10 mouse cellular contexts compared by ENCODE assay signal in the genomic region with DNA sequence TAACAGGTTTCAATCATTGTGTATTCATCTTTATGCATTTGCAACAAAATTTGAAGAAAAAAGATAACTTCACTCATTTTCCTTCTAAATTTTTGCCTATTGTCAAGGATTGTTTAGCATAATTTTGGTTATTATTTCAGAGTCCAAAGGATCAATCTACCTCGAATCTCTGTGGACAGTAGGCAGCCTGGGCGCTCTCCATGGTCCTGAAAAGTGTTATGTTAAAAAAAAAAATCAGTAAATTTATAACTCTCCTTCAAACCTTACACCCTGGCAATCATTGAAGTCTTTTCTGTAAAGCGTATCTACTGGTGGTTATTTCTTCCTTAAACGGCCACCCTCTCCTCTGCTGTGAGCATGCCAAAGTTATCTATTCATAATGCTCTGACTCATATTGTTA. TPM values are rescaled to one million over a fixed set of nuclear protein-coding genes. Genes with fewer than 3 reads are reported as not detected.
DNase-seq lines count a peak whose midpoint lies in the region; ATAC-seq and TF ChIP-seq lines count a peak whose summit lies in the region.
"Had no signal": no experiment of that assay in that cellular context is flagged by ENCODE, and none has a peak within 500 bp of the region (broad histone marks: within the 10 kb centered on the region; RNA-seq: fewer than 3 reads in every experiment).

No protein-coding gene starts in this region.

- H3K36me3 ChIP-seq in embryonic facial prominence, embryonic 14.5 days (ENCODE audit: control insufficient read depth, insufficient read depth, low read length): no peaks in the 10 kb centered on the region
- H3K36me3 ChIP-seq in stomach, postnatal 0 days (ENCODE audit: control insufficient read depth, insufficient read depth, low read length): no peaks in the 10 kb centered on the region
- no peaks in the 10 kb centered on the region for H3K36me3 ChIP-seq in forebrain, embryonic 14.5 days (ENCODE audit: control insufficient read depth, insufficient read depth, low read length)
- H3K36me3 ChIP-seq: heart, embryonic 12.5 days had no signal

- no peak overlapping the region for H3K27ac ChIP-seq in embryonic facial prominence, embryonic 14.5 days (replicated peaks; ENCODE audit: low read depth, low read length)
- H3K27ac ChIP-seq in stomach, postnatal 0 days (replicated peaks): no peak overlapping the region
- no peak overlapping the region for H3K27ac ChIP-seq in layer of hippocampus, adult 2 months
- H3K27ac ChIP-seq in forebrain, embryonic 14.5 days (ENCODE audit: low read depth, low read length): no peak overlapping the region

- no peaks in the 10 kb centered on the region for H3K4me1 ChIP-seq in embryonic facial prominence, embryonic 14.5 days (ENCODE audit: control insufficient read depth, insufficient read depth, low read length)
- H3K4me1 ChIP-seq in stomach, postnatal 0 days (replicated peaks; ENCODE audit: control insufficient read depth, insufficient read depth): no peaks in the 10 kb centered on the region
- peaks cover 24% of the 10 kb centered on the region for H3K4me1 ChIP-seq in forebrain, embryonic 14.5 days (ENCODE audit: control insufficient read depth, insufficient read depth, low read length)
- H3K4me1 ChIP-seq: heart, embryonic 12.5 days had no signal

- H3K27me3 ChIP-seq in embryonic facial prominence, embryonic 14.5 days (replicated peaks; ENCODE audit: control insufficient read depth, insufficient read depth, low read length): no peaks in the 10 kb centered on the region
- no peaks in the 10 kb centered on the region for H3K27me3 ChIP-seq in stomach, postnatal 0 days (ENCODE audit: control insufficient read depth, insufficient read depth, low read length)
- H3K27me3 ChIP-seq in forebrain, embryonic 14.5 days (replicated peaks; ENCODE audit: control insufficient read depth, insufficient read depth, low read length): no peaks in the 10 kb centered on the region
- H3K27me3 ChIP-seq: heart, embryonic 12.5 days had no signal

- no peak for TF ChIP-seq CTCF in stomach, postnatal 0 days (IDR thresholded peaks at IDR 0.05; ENCODE audit: low read depth)
- no peak for TF ChIP-seq CTCF in layer of hippocampus, adult 2 months (conservative IDR thresholded peaks at IDR 0.05)

- no peak for ATAC-seq in embryonic facial prominence, embryonic 14.5 days (ENCODE audit: low read depth)
- no peak for ATAC-seq in stomach, postnatal 0 days (ENCODE audit: low FRiP score, low TSS enrichment)
- no peak for ATAC-seq in forebrain, embryonic 14.5 days

- no peak overlapping the region for H3K4me3 ChIP-seq in embryonic facial prominence, embryonic 14.5 days (ENCODE audit: low read depth, low read length)
- no peak overlapping the region for H3K4me3 ChIP-seq in stomach, postnatal 0 days (ENCODE audit: low read depth, low read length)
- no peak overlapping the region for H3K4me3 ChIP-seq in layer of hippocampus, adult 2 months
- H3K4me3 ChIP-seq in forebrain, embryonic 14.5 days (ENCODE audit: low read depth, low read length): no peak overlapping the region
- H3K4me3 ChIP-seq: heart, embryonic 12.5 days had no signal

- TF ChIP-seq EP300 in stomach, postnatal 0 days (optimal IDR thresholded peaks at IDR 0.05): no peak

- H3K4me2 ChIP-seq in embryonic facial prominence, embryonic 14.5 days (ENCODE audit: low read depth, low read length): no peak overlapping the region
- H3K4me2 ChIP-seq in stomach, postnatal 0 days (replicated peaks; ENCODE audit: low read depth): no peak overlapping the region
- H3K4me2 ChIP-seq in forebrain, embryonic 14.5 days (ENCODE audit: low read length): no peak overlapping the region
- H3K4me2 ChIP-seq: heart, embryonic 12.5 days had no signal

- WGBS in embryonic facial prominence, embryonic 14.5 days: 39% methylated on average over 4 of the region's 4 CpGs
- WGBS in stomach, postnatal 0 days: 38% methylated on average over 4 of the region's 4 CpGs
- WGBS in forebrain, embryonic 14.5 days: 70% methylated on average over 4 of the region's 4 CpGs

- no peak overlapping the region for H3K9ac ChIP-seq in embryonic facial prominence, embryonic 14.5 days (ENCODE audit: low read depth, low read length)
- no peak overlapping the region for H3K9ac ChIP-seq in stomach, postnatal 0 days (ENCODE audit: low read length)
- no peak overlapping the region for H3K9ac ChIP-seq in forebrain, embryonic 14.5 days (ENCODE audit: low read length)
- H3K9ac ChIP-seq: heart, embryonic 12.5 days had no signal

- peak; percentile 5 to 29 for DNase-seq in adrenal gland, adult 18-20 months (ENCODE audit: low spot score in 2 of 2)
- no peak for DNase-seq in adrenal gland, adult 8-10 months
- peak; percentile 74 for DNase-seq in testis, postnatal 10 days (ENCODE audit: low spot score)
- DNase-seq in testis, postnatal 14 days (ENCODE audit: low spot score): no peak
- DNase-seq in embryonic facial prominence, embryonic 14.5 days (ENCODE audit: low spot score): peak; percentile 63
- peak; percentile 29 for DNase-seq in stomach, postnatal 0 days (ENCODE audit: low spot score)
- DNase-seq in layer of hippocampus, adult 2 months (ENCODE audit: low spot score in 2 of 2): no peak
- DNase-seq in forebrain, embryonic 14.5 days (ENCODE audit: low spot score): no peak
- DNase-seq: B cell, adult 2 months had no signal

- no peaks in the 10 kb centered on the region for H3K9me3 ChIP-seq in embryonic facial prominence, embryonic 14.5 days (ENCODE audit: control insufficient read depth, low read length)
- H3K9me3 ChIP-seq in stomach, postnatal 0 days (ENCODE audit: control insufficient read depth, low read length): no peaks in the 10 kb centered on the region
- no peaks in the 10 kb centered on the region for H3K9me3 ChIP-seq in forebrain, embryonic 14.5 days (replicated peaks; ENCODE audit: control insufficient read depth, low read length)
- H3K9me3 ChIP-seq: heart, embryonic 12.5 days had no signal

RNA-seq across cellular contexts. Expression of a gene that starts 26.2 kb away (rescaled TPM):
- total RNA-seq in adrenal gland, adult 18-20 months (2021): 10 to 100 TPM in 1 of 2 experiments, 1 to 10 TPM in 1; 8.4 to 31.7 TPM
- 10 to 100 TPM; 19.2 to 38.5 (median 24.0) TPM for total RNA-seq in adrenal gland, adult 8-10 months (2022)
- 2.5 and 2.6 TPM in 2 replicates for polyA plus RNA-seq in embryonic facial prominence, embryonic 14.5 days (2014; fragmentation: Nextera tagmentation; extraction: Ambion mirVana)
- polyA plus RNA-seq in stomach, postnatal 0 days (2015; fragmentation: Nextera tagmentation; extraction: Ambion mirVana): 0.67 and 0.71 TPM in 2 replicates
- total RNA-seq in layer of hippocampus, adult 2 months (2021): 100 to 1,000 TPM; 169 to 170 TPM
- 18.5 and 25.6 TPM in 2 replicates for polyA plus RNA-seq in forebrain, embryonic 14.5 days (2014; fragmentation: Nextera tagmentation; extraction: Ambion mirVana)

Comparison
In these comparisons a context has a peak if more than half of its experiments do, and no peak if none do; other contexts are left out.
1. DNase-seq: peak in adrenal gland, adult 18-20 months (2 of 2), testis, postnatal 10 days (single experiment), embryonic facial prominence, embryonic 14.5 days (single experiment) and stomach, postnatal 0 days (single experiment); none in adrenal gland, adult 8-10 months (single experiment), testis, postnatal 14 days (single experiment), layer of hippocampus, adult 2 months (0 of 2) and forebrain, embryonic 14.5 days (single experiment).
2. RNA of a gene that starts 26.2 kb away (total RNA-seq): 169 to 170 TPM in layer of hippocampus, adult 2 months; 8.4 to 31.7 TPM in adrenal gland, adult 18-20 months and 19.2 to 38.5 TPM in adrenal gland, adult 8-10 months; every median in the first group is over 4 times any median in the second.